Mouse (Mus musculus) adrenal gland (tissue): ENCODE results near the gene Ahdc1.

Experiments
- intact Hi-C: fragments of 180-260 bp; cut with DNase I; formaldehyde crosslinking; loops from one replicate; pipeline ENCODE4 v1.15.1; 2025

The Ahdc1 gene

DNA sequence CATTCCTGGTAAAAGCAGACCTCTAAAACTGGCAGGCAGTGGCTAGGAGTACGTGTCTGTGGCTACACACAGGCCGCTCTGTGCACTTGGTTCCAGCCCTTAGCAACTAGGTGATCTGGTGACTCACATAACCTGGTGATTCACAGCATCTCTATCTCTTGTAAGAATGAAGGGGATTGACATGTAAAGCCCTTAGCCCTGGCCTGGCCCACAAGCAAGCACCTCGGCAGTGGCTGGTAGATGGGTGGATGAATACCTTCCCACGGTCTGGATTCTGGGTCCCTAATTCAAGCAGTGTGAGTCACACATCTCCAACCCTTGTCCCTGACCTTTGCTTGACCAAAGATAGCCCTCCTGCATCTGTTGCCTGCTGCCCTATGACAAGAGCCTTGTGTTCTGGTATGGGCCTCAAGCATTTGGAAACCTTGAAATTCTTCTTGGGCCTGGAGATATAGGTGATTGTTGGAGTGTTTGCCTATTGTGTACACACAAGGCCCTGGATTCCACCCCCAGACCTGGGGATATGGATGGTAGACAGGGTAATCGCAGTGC is 59.8 kb downstream of the Ahdc1 start:
- intact Hi-C loops, result no loop called here

DNA sequence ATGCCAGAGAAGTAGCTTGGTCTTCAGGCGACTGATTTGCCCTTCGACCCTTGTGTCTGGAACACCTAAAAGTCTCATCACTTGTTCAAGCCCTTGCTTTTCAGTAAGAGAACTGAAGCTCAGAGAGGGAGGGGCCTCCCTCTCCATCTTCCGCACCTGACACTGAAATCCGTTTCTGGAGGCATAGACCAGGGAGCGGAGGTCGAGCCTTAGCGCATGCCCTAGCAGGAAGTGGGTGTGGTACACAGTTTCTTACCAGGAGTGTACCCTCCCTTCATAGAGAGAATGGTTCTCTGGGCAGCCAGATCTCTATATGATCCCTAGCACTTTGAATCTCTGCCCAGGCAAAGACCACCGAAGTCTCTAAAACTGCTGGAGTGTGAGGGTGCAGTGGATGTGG is 62.1 kb downstream of the Ahdc1 start:
- intact Hi-C loops, result no loop called here

DNA sequence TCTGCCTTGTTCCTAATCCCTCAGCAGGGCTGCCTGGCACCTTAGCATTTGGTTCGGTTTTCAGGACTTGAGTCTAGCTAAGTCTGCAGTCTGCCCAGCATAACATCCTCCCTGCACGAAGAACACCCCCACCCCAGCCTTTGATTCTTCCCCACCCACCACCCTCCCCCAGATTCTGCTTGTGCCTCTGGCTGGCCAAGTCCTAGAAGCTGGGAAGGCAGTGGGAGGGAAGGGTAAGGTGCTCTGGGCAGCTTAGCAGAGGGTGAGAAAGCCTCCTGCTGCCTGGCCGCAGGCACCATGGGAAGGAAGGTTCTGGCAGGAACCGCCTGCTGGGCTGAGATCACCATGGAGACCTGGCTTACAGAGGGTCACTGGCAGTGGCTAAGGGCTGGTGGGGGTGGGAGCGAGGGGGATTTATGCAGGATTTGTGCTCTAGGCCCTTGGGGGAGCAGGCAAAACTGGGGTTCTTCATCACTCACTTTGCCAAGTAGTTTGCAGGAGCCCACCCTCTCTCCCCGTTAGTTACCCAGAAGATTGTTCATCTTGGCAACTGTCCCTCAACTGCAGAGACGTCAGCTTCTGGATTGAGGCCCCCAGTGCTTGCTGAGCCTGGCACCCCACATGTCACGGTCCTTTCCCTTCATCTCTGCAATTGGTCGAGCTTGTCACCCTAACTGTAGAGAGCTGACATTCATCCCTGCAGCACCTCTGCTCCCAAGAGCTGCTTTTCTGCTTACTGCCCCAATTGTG is 63.2 kb downstream of the Ahdc1 start:
- intact Hi-C loops, result no loop called here

DNA sequence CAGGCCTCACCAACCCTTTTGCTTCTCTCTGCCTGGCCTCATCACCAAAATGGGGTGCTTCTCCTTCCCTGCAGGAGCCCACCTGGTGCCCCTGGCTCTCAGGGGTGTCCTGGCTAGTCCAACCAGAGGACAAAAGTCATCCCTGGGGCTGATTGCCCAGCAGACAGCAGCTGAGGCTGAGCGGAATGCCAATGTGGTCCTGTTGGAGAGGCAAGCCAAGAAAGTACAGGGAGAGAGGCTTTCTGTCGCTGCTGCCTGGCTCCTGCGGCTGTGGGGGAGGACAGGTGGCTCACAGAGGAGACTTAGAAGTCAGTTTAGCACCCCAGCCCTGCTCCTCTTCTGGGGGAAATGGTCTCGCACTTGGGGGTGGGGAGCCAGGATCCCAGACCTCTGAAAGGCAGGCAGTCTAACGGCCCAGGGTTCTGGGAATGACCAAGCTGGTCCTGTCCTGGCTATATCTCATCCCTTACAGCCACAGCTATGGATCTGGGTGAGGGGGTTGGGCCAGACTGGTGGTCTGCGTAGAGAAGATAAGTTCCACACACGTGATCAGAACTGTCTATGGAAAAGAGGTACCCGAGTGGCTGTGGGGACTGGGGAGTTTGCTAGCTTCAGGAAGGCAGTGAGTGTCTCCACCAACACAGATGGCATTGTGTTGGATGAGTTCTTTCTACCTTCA is 64.0 kb downstream of the Ahdc1 start:
- intact Hi-C loops, result loop anchor here (5.0 kb wide), 1 partner anchor 122 kb away; no protein-coding TSS in a partner anchor

DNA sequence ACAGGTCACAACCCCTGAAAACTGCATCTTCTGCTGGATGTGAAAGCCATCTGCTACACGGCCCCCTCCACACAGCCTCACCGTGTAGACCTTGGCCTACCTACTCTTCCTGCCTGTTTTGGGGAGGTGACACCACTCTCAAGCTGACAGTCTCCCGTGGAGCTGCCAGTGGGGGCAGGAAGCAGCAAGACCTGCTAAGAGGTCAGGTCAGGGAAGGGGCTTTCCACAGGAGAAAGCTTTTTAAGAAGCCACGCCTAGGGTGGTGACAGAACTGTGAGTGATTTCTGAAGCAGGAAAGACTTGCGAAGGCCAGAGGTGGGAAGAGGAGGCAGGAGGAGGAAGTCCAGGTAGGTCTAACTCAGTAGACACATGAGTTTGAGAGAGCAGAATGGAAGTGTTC is 67.9 kb downstream of the Ahdc1 start:
- intact Hi-C loops, result loop anchor here (5.0 kb wide), 1 partner anchor 118 kb away; no protein-coding TSS in a partner anchor

DNA sequence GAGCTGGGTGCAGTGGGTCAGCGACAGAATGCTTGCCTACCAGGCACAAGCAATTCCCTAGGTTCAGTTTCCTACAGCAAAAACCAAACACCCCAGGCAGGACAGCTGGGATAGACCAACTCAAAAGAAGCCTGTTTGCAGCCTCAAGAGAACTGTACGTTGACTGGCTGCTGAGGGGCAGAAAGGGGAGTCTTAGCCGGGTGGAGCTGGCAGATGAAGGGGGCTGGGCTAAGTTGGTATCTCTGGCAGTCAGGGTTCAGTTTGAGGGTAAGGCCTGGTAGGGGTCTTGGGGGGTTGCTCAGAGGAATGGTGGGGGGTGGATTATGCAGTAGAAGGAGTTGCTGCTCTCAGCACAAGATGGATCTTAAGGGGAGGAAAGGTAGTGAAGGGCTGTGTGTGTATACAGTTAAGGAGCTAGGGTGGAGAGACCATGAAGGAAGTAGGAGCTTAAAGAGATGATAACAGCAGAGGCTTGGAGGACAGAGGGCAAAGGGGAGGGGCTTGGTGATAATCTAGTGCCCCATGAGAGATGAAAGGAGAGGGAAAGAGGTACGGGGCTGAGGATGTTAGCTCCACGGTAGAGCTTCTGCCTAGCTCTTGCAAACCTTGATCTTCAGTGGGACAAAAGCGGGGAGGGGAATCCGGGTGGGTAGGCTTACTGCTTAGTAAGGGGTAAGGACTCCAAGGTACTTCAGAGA is 68.5 kb downstream of the Ahdc1 start:
- intact Hi-C loops, result loop anchor here (5.0 kb wide), 1 partner anchor 118 kb away; no protein-coding TSS in a partner anchor

DNA sequence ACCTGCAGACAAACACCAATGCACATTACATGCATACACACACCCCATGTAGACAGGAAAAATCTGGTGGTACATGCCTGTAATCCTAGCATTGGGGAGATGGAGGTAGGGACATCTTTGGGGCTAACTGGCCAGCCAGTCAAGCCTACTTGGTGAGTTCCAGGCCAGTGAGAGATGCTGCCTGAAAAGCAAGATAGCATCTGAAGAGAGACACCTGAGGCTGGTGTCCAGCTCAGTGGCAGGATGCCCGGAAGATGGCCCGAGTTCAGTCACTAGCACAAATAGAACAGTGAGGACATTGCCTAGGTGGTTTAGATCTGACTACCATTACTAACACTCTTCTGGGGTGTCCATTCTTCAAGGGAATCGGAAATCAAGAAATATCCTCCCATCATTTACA is 69.8 kb downstream of the Ahdc1 start:
- intact Hi-C loops, result no loop called here

DNA sequence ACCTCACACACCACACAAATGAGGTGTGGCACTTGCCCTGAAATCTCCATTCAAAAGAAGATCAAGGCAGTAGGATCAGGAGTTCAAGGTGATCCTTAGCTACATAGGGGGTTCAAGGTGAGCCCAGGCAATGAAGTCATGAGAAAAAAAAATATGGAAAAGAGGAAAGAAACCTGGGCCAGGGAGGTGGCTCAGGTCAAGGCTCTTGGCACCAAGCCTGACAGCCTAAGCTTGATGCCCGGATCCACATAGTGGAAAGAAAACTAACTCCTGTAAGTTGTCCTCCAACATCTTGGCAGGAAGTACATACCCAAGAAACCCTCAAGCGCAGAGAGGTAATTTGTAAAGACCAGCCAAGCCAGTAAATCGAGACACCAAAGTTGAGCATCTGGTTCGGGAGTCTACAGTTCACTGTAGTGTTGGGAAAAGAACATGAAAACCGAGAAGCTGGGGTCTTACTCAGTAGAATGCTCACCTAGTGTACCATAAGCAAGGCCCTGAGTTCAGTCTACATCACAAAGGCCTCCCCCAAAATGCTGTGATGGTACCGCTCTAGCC is 71.2 kb downstream of the Ahdc1 start:
- intact Hi-C loops, result no loop called here

DNA sequence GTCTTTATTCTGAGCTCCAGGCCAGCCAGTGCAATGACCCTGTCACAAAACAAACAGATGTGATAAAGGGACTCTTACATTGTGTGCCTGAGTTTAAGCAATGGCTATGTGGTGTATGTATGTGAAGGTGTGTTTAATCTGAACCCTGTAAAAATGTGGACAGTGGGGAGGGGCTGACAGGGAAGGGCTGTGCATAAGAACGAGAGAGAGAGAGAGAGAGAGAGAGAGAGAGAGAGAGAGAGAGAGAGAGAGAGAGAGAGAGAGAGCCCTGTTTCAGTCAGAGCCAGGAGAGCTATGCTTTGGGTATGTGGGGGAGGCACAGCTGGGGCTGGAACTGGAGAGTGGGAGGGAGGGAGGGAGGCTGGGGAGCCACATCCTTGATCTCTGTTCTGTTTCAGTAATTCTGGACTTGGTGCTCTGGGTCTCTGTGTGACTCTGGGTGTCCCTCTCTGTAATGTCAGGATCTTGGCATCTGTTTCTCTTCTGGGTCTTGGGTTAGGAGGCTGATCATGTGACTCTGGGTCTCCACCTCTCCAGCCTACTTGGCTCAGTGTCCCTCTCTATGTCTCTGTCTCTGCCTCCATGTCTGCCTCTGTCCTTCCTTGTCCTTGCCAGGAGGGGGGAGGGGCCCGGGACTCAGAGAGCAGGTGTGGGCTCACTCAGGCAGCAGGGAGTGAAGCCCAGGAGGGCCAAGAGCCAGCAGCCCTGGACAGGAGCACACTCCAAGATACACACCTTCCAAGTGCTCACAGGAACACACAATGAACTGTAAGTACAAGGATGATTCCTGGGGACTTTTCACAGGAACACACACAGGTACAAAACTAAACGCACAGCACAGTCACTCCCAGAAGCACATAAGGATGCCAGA is 73.2 kb downstream of the Ahdc1 start:
- intact Hi-C loops, result no loop called here

DNA sequence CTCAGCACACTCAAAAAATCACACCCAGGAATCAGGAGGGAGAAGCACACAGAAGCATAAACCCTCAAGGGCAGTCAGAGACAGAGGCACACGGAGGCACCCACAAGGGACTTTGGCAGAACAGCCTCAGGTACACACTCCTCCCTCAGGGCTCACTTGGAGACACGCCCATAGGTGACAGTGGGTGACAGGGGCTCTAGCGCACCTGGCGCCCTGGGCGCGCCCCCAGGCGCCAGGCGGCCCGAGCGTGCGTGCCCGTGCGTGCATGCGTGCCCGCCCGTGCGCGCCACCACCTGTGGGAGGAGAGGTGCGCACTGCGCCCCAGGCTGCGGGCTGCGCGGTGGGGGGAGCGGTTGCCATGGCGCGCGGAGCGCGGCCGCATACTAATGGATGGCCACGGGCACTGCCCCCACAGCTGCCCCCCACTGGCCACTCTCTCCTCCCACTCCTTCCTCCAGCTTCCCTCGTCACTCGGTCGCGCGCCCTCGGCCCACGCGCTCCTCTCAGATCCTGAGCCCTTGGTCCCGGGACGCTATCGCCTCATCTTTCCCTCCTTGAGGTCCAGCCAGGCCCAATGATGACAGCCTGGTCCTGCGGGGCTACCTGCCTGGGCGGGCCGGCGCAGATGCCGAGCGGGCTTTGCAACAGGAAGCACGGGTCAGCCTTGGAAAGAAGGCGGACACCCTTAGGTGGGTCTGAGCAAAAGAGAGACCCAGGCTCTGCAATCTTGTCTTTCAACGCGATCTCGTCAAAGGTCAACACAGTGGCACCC is 74.1 kb downstream of the Ahdc1 start:
- intact Hi-C loops, result no loop called here

DNA sequence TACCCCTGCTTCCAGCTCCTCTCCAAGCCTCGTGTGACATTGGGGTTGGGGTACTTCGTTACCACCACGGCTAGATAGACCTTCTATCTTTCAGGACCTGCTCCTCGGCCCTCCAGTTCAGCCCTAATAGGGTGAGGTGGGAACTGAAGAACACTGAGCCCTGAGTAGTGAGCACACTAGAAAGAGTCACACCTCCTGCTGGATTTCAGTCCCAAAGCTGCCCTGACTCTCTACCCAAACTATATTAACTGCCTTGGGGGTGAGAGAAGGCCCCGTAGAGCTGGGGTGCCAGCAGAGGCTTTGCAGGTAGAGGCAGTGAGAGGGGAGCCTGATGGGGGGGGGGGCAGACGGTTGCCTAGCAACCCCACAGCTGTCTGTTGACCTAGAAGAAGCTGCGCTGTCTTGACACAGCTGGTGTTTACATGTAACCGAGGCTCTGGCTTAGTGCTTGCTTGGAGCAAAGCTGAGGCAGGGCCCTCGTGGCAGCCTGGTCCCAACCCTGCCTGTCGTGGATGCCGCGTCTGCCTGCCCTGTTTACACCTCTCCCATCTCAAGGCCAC is 74.8 kb downstream of the Ahdc1 start:
- intact Hi-C loops, result no loop called here

DNA sequence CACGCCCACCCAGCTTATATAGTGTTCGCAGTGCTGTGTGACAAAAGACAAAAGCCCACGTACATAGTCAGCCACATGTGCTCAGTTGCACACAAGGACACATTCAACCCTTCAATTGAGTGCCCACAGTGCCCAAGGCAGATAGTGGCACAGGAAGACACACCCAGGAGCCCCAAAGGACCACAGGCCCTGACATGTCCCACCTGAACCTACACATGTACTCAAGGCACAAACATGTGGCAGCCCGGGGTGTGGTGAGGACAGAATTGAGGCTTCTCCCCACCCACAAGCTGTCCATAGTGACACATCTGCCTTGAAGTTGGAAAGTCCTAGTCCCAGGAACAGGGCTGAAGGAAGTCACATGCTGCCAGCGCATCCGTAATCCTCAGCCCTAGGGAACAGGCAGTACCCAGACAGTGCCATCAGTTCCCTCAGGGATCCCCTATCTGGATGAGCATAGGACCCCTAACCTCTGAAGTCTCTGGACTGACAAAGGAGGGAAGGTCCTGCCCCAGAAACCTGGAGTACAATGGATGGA is 76.2 kb downstream of the Ahdc1 start:
- intact Hi-C loops, result no loop called here

DNA sequence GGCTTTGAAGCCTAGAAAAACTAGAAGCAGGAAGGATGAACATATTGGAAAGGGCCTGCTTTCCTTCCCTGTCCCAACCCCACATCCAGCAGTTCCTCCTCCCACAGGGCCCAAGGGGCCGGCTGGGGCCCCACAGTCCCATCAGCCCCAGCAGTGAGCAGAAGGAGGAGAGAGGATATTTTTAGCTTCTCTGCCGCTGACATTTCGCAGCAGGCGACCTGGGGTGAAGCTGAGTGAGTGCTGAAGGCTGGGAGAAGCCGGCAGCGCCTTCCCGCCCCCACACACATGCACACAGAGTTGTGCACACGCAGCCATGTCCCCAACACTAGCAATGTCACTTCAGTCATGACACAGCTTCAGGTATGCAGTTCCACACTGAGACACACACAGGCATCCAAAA is 76.8 kb downstream of the Ahdc1 start:
- intact Hi-C loops, result no loop called here

DNA sequence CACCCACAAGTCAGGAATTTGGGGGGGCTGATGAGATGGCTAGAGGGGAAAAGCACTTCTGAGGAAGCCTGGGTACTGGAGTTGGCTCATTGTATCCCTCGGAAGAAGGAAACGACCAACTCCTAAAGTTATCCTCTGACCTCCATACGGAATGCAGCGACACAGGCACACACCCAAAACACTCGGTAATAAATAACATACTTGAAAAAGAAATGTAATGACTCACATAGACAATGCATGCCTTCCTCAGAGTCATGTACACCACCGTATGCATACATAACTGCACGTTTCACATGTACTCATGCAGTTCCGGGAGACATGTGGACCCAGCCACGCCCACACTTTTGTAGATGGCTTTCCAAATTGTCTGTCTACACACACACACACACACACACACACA is 78.3 kb downstream of the Ahdc1 start:
- intact Hi-C loops, result no loop called here

DNA sequence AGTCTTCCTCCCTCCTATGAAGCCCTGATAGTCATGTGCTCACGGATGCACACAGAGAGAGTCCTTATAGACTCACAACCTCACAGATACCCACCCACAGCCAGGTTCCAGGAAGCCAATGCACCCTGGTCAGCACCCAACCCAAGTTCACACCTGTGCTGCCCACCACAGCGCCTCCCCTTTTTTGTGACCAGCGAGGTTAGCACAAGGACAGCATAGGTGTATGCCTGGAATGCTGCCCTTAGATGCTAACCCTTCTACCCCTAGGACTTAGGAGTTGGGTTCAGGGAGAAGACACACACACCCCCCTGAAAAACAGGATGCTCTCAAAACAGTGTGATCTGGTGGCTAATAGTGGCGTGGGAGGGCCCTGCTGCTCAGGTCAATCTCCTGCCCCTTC is 78.7 kb downstream of the Ahdc1 start:
- intact Hi-C loops, result no loop called here

DNA sequence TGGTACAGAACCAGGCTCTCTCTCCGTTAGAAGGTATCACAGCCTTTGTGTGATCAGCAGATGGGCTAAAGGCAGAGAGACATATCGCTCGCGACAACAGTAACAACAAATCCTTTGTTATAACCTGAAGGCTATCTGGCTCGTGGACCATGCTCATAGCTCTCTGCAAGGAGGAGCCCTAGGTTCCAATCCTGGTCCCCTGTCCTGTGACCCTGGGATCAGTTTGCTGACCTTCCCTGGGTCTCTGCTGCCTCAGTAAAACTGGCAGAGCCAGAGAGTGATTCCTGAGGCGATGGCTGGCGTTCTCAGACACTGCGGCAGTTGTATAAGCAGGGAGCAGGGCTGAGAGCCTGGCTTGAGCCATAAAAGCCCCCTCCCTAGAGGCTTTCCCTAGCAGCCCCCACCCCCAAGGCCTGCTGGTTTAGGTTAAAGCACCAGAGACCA is 79.2 kb downstream of the Ahdc1 start:
- intact Hi-C loops, result no loop called here

DNA sequence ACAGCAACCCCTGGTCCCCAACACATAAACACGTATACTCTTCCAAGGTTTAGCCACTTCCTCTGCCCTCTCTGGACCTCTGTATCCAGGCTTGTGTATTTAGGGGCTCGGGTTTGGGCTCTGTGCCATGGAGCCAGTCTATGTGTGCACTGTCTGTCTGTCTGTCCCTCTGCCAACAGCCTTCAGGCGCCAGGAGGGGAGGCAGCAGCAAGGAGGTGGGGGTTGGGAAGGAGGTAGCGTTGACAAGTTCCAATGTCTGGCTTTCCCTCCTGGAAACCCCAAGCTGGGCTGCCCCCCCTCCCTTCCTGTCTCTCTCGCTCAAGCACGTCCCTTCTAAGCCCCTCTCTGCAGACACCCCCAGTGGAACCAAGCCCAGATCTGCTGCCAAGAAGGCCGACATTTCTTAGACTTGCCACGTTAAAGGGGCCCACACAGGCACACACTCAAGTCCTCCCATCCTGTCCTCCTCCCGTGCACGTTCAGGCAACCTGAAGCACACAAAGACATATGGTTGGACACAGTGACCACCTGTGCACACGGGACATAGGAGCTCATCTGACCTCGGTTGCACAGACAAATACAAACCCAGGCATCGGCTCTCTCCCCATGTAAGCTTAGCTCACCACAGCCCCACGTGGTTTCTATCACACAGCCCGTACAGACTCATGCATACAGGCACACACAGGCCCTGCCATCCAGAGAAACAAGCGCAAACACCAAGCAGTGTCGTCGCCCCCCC is 79.8 kb downstream of the Ahdc1 start:
- intact Hi-C loops, result no loop called here

DNA sequence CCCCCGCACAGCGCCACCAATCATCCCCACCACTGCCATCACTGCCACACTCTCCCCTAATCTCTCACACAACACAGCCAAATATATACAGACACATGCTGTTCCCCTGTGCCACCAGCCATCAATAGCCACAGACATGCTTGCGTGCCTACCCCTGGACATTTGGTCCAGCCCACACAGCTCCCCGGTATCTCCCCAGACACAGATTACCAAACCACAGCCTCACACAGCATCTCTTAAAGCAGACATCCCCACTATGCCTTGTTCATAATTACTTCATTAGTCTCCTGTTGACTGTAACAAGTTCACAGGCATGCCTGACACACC is 80.4 kb downstream of the Ahdc1 start:
- intact Hi-C loops, result no loop called here

DNA sequence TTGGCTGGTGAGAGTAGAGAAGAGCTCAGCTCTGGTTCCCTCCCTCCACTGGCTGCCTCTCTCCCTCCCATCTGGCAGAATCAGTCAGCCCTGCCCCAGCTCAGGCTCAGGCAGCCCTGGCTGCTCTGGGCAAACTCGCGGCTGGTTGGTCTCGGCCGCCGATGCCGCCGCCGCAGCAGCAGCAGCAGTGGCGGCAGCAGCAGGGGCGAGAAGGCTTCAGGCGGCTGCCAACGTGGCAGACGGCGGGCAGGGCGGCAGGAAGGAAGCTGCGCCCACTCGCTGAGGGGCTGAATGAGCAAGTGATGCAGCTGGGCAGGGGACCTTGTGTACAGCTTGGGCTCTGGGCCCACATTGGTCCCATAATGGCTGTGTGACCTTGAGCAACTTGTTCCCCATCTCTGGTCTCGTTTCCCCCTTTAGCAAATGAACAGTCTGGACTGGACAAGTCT is 81.4 kb downstream of the Ahdc1 start:
- intact Hi-C loops, result no loop called here
